Mouse (Mus musculus) myocyte (in vitro differentiated cells): Measurements from ENCODE around the gene Grb2.

Experiments
- E2F4 ChIP-seq: IDR thresholded peaks from one replicate; pipeline ENCODE4 v1.6.1; 2011; ENCODE audit warnings: mild to moderate bottlenecking, control low read depth, moderate library complexity; ENCODE audit not compliant: insufficient read depth
- MAX ChIP-seq: IDR thresholded peaks from one replicate; pipeline ENCODE4 v1.6.1; 2011; ENCODE audit warnings: low read depth, mild to moderate bottlenecking, control low read depth
- MYOD1 ChIP-seq, 3 experiments: IDR thresholded peaks; one replicate each; pipeline ENCODE4 v1.6.1; 2011; ENCODE audit warnings: control low read depth in 2 of 3, low read depth in 2 of 3, mild to moderate bottlenecking in 2 of 3, moderate library complexity in 1 of 3; ENCODE audit not compliant: insufficient read length in 2 of 3, control insufficient read depth in 1 of 3
- POLR2A ChIP-seq: IDR thresholded peaks from one replicate; pipeline ENCODE4 v1.6.1; 2011; ENCODE audit warnings: low read depth, mild to moderate bottlenecking, control low read depth, moderate library complexity; ENCODE audit not compliant: insufficient read length
- POLR2AphosphoS2 ChIP-seq: IDR thresholded peaks from one replicate; pipeline ENCODE4 v1.6.1; 2011; ENCODE audit warnings: low read depth, control low read depth; ENCODE audit not compliant: insufficient read length
- SRF ChIP-seq: IDR thresholded peaks from one replicate; pipeline ENCODE4 v1.6.1; 2011; ENCODE audit warnings: low read depth; ENCODE audit not compliant: control insufficient read depth, insufficient read length
- TCF12 ChIP-seq: IDR thresholded peaks from one replicate; pipeline ENCODE4 v1.6.1; 2011; ENCODE audit warnings: mild to moderate bottlenecking, control low read depth; ENCODE audit not compliant: poor library complexity, insufficient read depth, severe bottlenecking
- USF1 ChIP-seq: IDR thresholded peaks from one replicate; pipeline ENCODE4 v1.6.1; 2011; ENCODE audit warnings: low read depth, mild to moderate bottlenecking, control low read depth, moderate library complexity

- TF ChIP-seq POLR2AphosphoS2 (no peak), POLR2A (no peak), USF1 (no peak), MYOD1 (IDR thresholded peaks at IDR 0.05; ENCODE audit: control insufficient read depth in 1 of 3, insufficient read length in 2 of 3, low read depth in 2 of 3) (no peak), TCF12 (no peak), MAX (no peak), SRF (no peak), E2F4 (no peak)
Observed at GRCm38 (mm10) chr11:115712268-115712667, 3.9 kb upstream of the Grb2 start.
